Mouse (Mus musculus): ENCODE measurements around the gene Olfr1362. TPM values are rescaled to one million over a fixed set of nuclear protein-coding genes. Genes with fewer than 3 reads are reported as not detected.

The Olfr1362 gene
- not detected for total RNA-seq (2021)
- long read RNA-seq, experiment 1, result 0 reads
- long read RNA-seq, experiment 2, result 0 reads

DNA sequence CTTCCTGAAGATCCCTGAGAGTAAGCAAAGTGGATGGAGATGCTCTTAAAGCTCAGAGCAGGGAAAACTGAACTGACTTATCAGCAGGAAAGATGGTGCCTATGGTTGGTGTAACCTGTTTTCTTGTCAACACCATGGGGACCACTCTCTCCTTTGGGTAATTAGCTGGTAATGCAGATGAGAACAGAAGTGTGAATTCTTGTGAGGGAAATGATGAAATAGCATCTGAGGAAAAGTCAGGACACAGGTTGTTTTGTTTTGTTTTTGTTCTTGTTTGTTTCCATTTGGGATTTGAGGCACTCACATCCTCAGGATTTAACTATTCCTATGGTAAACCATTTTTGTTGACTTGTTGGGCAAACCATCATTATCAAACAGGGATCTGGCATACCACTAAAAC lies at the start of gene Olfr1362:
Gene Olfr1362 (minus strand): TSS at position 101 of the 400 bp plus-strand sequence.
- DNase-seq, result no peak

DNA sequence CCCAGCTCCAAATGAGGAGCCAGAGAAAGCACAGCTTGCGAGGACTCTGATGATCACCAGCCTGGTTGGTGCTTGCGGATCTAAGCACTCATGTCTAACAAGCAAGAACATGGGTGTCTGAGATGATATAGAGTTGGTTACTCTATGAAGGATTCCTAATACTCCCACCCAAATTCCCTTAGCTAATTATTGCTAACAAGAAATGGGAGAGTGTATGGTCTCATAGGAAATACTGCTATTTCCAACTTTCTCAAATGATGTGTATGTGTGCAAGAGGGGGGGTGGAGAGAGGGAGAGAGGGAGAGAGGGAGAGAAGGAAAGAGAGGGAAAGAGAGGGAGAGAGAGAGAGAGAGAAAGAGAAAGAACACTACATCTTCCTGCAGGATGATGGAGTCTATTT lies 49.5 kb upstream of the Olfr1362 start, which contains the start of gene Olfr1361:
Gene Olfr1361 (minus strand): TSS at position 101 of the 400 bp plus-strand sequence.
- DNase-seq, result no peak

DNA sequence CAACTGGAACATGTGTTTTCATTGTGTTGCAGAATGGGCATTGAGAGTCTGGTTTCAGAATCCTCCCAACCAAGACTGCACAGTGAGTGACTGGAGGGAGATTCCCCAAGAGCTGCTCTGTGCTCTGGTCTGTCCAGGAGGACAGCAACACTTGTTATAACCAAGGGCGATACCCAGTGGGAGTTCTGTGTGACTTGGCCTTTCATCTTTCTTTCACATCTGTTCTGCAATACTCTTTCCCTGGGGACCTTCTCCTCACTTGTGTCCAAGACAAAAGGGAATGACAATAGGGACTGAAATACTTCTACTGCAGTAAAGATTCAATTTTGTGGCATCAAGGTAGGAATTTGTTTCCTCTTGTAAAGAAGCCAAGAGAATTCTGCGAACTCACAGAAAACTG lies 28.6 kb upstream of the Olfr1362 start, which contains the start of gene Olfr11:
Gene Olfr11 (minus strand): TSS at position 101 of the 400 bp plus-strand sequence.
- no peak for DNase-seq

DNA sequence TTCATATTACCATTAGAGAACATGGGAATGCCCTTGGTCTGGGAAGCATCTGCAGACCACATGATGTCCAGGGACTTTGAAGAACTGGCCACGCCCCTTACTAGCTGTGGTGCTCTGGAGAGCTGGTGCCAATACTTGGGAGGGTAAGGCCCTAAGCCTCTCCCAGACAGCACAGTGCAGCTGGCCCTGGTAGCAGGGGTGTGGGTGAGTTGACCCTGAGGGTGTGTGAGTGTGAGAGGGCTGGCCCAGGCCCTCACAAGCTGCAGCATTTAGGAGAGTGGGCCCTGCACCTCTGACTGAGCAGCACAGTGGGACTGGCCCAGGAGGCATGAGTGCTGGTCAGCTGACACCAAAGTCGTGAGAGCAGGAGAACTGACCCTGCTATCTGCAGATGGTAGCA lies 22.2 kb downstream of the Olfr1362 start:
- no peak for DNase-seq

DNA sequence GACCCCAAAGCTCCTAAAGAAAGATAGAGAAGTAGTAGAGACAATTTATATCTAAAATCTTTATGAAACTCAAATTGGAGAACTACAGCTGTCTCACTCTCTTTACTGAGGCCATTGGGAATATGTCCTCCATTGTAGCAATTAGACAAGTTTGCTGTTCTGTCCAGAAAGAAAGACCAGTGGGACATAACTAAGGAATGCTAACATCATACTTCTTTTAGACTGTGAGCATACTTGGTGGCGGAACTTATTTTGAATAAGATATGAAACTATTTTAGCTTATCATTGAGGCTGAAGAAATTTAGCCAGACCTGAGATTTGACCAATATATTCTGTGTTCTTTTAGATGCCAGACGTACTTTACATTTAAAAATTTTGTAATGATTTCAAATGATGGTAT lies 32.2 kb downstream of the Olfr1362 start, which contains the start of gene Olfr1364:
Gene Olfr1364 (minus strand): TSS at position 101 of the 400 bp plus-strand sequence.
- no peak for DNase-seq

Other genes with a start within 250 kb of the Olfr1362 start
- 10 to 100 TPM; 15.9 to 16.8 TPM for gene Zkscan3, start 211.3 kb downstream of the Olfr1362 start, total RNA-seq (2021)
- gene Pgbd1, start 173.0 kb downstream of the Olfr1362 start, total RNA-seq (2021), result under 1 TPM; 0.15 to 0.27 TPM
- 10 to 100 TPM; 10.2 to 10.3 TPM for gene Zscan26, start 160.3 kb downstream of the Olfr1362 start, total RNA-seq (2021)
- gene Nkapl, start 145.5 kb downstream of the Olfr1362 start, total RNA-seq (2021), result under 1 TPM in 1 of 2 experiments, not detected in 1; 0.18 TPM
- under 1 TPM; 0.41 to 0.59 TPM for gene Zkscan4, start 135.1 kb downstream of the Olfr1362 start, total RNA-seq (2021)
- gene Gm10065, start 134.6 kb downstream of the Olfr1362 start, total RNA-seq (2021), result not detected
- gene AK157302, start 118.8 kb downstream of the Olfr1362 start, total RNA-seq (2021), result 10 to 100 TPM; 20.2 to 21.5 TPM
- gene Gm11273, start 112.6 kb downstream of the Olfr1362 start, total RNA-seq (2021), result 100 to 1,000 TPM; 119 to 147 TPM
- gene Zkscan8, start 82.9 kb downstream of the Olfr1362 start, total RNA-seq (2021), result 1 to 10 TPM; 3.8 to 5.4 TPM
- gene Olfr1366, start 71.2 kb downstream of the Olfr1362 start, total RNA-seq (2021), result not detected
- not detected for gene Olfr1535, start 54.1 kb downstream of the Olfr1362 start, total RNA-seq (2021)
- gene Olfr1364, start 32.3 kb downstream of the Olfr1362 start, total RNA-seq (2021), result not detected
- gene Olfr11, start 28.5 kb upstream of the Olfr1362 start, total RNA-seq (2021), result not detected
- gene Olfr1361, start 49.4 kb upstream of the Olfr1362 start, total RNA-seq (2021), result not detected
- gene Olfr1360, start 63.4 kb upstream of the Olfr1362 start, total RNA-seq (2021), result not detected
- gene Olfr1359, start 84.1 kb upstream of the Olfr1362 start, total RNA-seq (2021), result not detected
- gene Hist1h2bl, start 102.1 kb upstream of the Olfr1362 start, total RNA-seq (2021), result 10 to 100 TPM; 15.1 to 26.3 TPM
- 10 to 100 TPM in 1 of 2 experiments, 1 to 10 TPM in 1; 4.4 to 21.0 TPM for gene Hist1h2ai, start 102.4 kb upstream of the Olfr1362 start, total RNA-seq (2021)
- gene Hist1h3h, start 103.6 kb upstream of the Olfr1362 start, total RNA-seq (2021), result 10 to 100 TPM; 10.1 to 40.0 TPM
- gene Hist1h2bm, start 108.0 kb upstream of the Olfr1362 start, total RNA-seq (2021), result 1 to 10 TPM; 1.1 to 5.1 TPM
- gene Hist1h4j, start 121.0 kb upstream of the Olfr1362 start, total RNA-seq (2021), result 1 to 10 TPM; 1.2 to 4.0 TPM
- 10 to 100 TPM; 31.9 to 37.5 TPM for gene Hist1h4k, start 136.5 kb upstream of the Olfr1362 start, total RNA-seq (2021)
- 1 to 10 TPM; 2.7 to 6.4 TPM for gene Hist1h2ak, start 139.8 kb upstream of the Olfr1362 start, total RNA-seq (2021)
- 1 to 10 TPM; 5.1 to 9.0 TPM for gene Hist1h2bn, start 140.1 kb upstream of the Olfr1362 start, total RNA-seq (2021)
- gene Hist1h1b, start 166.6 kb upstream of the Olfr1362 start, total RNA-seq (2021), result 1 to 10 TPM; 3.9 to 9.2 TPM
- gene Hist1h3i, start 169.3 kb upstream of the Olfr1362 start, total RNA-seq (2021), result 10 to 100 TPM; 20.0 to 23.8 TPM
- gene Hist1h2an, start 173.2 kb upstream of the Olfr1362 start, total RNA-seq (2021), result 1 to 10 TPM; 1.0 to 2.4 TPM
- 1 to 10 TPM; 5.3 to 6.0 TPM for gene Hist1h2bp, start 173.4 kb upstream of the Olfr1362 start, total RNA-seq (2021)
- 10 to 100 TPM; 18.0 to 21.3 TPM for gene Hist1h2bq, start 196.2 kb upstream of the Olfr1362 start, total RNA-seq (2021)
- 10 to 100 TPM in 1 of 2 experiments, not detected in 1; 24.7 TPM for gene Hist1h2ao, start 196.4 kb upstream of the Olfr1362 start, total RNA-seq (2021)
- 10 to 100 TPM; 49.0 to 65.1 TPM for gene Hist1h4m, start 197.7 kb upstream of the Olfr1362 start, total RNA-seq (2021)
- 10 to 100 TPM; 14.1 to 20.2 TPM for gene Hist1h4n, start 218.2 kb upstream of the Olfr1362 start, total RNA-seq (2021)
- gene Hist1h2ap, start 219.5 kb upstream of the Olfr1362 start, total RNA-seq (2021), result 10 to 100 TPM in 1 of 2 experiments, not detected in 1; 17.0 TPM
- gene Hist1h2br, start 219.7 kb upstream of the Olfr1362 start, total RNA-seq (2021), result 10 to 100 TPM; 17.7 to 21.3 TPM